29 mouse cellular contexts compared by ENCODE assay signal in the genomic region with DNA sequence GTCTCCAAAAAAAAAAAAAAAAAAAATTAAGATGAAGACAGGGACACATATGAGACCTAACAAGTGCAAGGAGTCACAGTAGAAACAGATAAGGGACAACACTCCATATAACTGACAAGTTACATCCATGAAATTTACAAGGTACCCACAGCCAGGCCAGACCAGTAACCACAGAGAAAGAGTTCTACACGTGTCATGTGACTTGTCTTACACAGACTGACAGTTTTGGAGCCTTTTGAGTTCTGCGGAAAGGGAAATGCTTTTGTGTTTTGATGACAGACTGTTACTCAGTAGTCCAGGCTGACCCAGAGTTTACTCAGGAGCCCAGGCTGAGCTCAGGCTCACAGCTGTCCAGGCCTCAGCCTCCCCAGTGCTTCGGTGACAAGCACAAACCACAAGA. TPM values are rescaled to one million over a fixed set of nuclear protein-coding genes. Genes with fewer than 3 reads are reported as not detected.
"Had no signal": no experiment of that assay in that cellular context is flagged by ENCODE, and none has a peak within 500 bp of the region (broad histone marks: within the 10 kb centered on the region; RNA-seq: fewer than 3 reads in every experiment).

No protein-coding gene starts in this region.

- H3K4me3 ChIP-seq: left cerebral cortex, adult 2 months; limb, embryonic 12.5 days had no signal

- H3K9ac ChIP-seq: heart, embryonic 15.5 days; hindbrain, embryonic 12.5 days; hindbrain, embryonic 14.5 days; intestine, embryonic 15.5 days; limb, embryonic 12.5 days had no signal

- H3K27me3 ChIP-seq: limb, embryonic 12.5 days had no signal

- H3K27ac ChIP-seq: heart, adult 2 months; heart, embryonic 13.5 days; heart, embryonic 15.5 days; hindbrain, embryonic 12.5 days; hindbrain, embryonic 14.5 days; intestine, embryonic 15.5 days; layer of hippocampus, adult 2 months; left cerebral cortex, adult 2 months had no signal

- H3K36me3 ChIP-seq: heart, embryonic 13.5 days; heart, embryonic 15.5 days; hindbrain, embryonic 12.5 days; intestine, embryonic 15.5 days had no signal

- H3K9me3 ChIP-seq: heart, embryonic 13.5 days; heart, embryonic 15.5 days; hindbrain, embryonic 12.5 days; intestine, embryonic 15.5 days; limb, embryonic 12.5 days had no signal

RNA-seq across cellular contexts. Expression of a gene that starts 1.3 kb away (rescaled TPM):
- total RNA-seq: hematopoietic stem cell, adult 5-6 weeks had no signal

RNA-seq across cellular contexts. Expression of a gene that starts 11.2 kb away (rescaled TPM):
- total RNA-seq: gastrocnemius, adult 18-20 months; gastrocnemius, adult 8-10 months; gastrocnemius, postnatal 14 days; gastrocnemius, postnatal 36 days; heart, adult 2 months; heart, postnatal 14 days; heart, postnatal 36 days; hematopoietic stem cell, adult 5-6 weeks; layer of hippocampus, adult 2 months; layer of hippocampus, postnatal 10 days; layer of hippocampus, postnatal 25 days; left cerebral cortex, postnatal 4 days had no signal
- polyA plus RNA-seq: heart, adult 2 months; heart, embryonic 11.5 days; heart, embryonic 13.5 days; heart, postnatal 0 days; inflammation-experienced regulatory T-cells, adult 6 months; intestine, embryonic 15.5 days; kidney, embryonic 16.5 days; limb, embryonic 14.5 days had no signal

RNA-seq across cellular contexts. Expression of a gene that starts 27.2 kb away (rescaled TPM):
- total RNA-seq: gastrocnemius, adult 18-20 months; gastrocnemius, adult 8-10 months; gastrocnemius, postnatal 14 days; gastrocnemius, postnatal 36 days; heart, adult 2 months; heart, postnatal 14 days; heart, postnatal 36 days; hematopoietic stem cell, adult 5-6 weeks; layer of hippocampus, adult 2 months; layer of hippocampus, postnatal 10 days; layer of hippocampus, postnatal 25 days; left cerebral cortex, adult 2 months; left cerebral cortex, postnatal 25 days; left cerebral cortex, postnatal 4 days had no signal
- polyA plus RNA-seq: frontal cortex, adult 2 months; gonadal fat pad, adult 2 months; heart, adult 2 months; heart, embryonic 13.5 days; heart, embryonic 15.5 days; heart, postnatal 0 days; hindbrain, embryonic 12.5 days; hindbrain, embryonic 14.5 days; hindbrain, embryonic 16.5 days; inflammation-experienced regulatory T-cells, adult 6 months; intestine, postnatal 0 days; limb, embryonic 12.5 days; limb, embryonic 14.5 days had no signal
